Mouse (Mus musculus): Measurements from ENCODE around the gene Ttc16.

The Ttc16 gene

GRCm38 (mm10) chr2:32712934-32713817 is 62.3 kb downstream of the Ttc16 start, which contains the start of gene Cdk9:
Gene Cdk9 (minus strand): TSS chr2:32713076.
- DNase-seq, result peak; percentile 97 to 98

GRCm38 (mm10) chr2:32712586-32712933 is 62.9 kb downstream of the Ttc16 start:
- peak; percentile 99 for DNase-seq

GRCm38 (mm10) chr2:32712108-32712551 is 63.3 kb downstream of the Ttc16 start:
- DNase-seq, result peak; percentile 71 to 72

DNA sequence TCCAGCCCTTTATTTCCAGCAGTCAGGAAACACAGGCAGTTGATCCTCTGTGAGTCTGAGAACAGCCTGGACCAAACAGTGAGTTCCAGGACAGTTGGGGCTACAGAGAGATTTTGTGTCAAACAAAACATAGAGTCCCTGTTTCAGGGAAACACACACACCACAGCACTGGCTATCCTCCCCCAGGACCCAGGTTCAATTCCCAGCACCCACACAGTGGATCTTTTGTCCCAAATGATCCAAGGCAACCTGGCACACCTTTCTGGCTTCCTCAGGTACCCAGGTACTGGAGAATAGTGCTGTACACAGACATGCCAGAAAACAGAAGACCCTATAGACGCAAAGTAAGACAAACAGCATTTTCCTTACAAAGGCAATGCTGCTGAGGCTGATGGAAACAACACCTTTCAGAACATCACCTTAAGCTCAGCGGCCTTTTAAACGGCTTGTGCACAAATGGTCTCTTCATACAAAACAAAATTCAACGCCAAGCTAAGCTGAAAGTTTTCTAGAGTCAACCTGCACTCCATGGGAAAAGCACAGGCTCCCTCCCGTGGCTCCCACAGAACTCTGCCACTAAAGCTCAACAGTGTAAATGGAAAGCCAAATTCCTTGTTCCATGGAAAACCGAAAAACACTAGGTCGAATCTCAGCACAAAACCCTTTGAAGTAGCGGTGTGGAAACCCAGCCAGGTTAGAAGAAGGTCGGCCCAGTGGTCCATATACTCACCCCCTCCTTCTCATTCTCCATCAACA is 64.0 kb downstream of the Ttc16 start:
- no peak for DNase-seq

DNA sequence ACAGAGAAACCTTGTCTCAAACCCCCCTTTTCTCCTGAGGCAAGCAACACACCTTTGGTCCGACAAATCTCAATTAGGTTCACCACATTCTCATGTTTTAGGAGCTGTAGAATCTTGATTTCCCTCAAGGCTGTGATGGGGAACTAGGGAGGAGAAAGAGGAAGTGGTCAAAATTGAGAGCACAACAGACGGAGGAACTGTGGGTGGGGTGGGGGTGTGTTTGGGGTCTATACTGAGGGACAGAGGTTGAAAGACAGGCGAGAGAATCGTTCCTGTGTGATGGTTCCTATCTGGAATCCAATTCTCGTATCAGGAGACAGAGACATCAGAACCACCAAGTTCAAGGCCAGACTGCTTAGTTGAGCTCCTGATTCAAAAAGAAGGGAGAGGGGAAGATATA is 65.0 kb downstream of the Ttc16 start:
- DNase-seq, result peak; percentile 58 to 68

DNA sequence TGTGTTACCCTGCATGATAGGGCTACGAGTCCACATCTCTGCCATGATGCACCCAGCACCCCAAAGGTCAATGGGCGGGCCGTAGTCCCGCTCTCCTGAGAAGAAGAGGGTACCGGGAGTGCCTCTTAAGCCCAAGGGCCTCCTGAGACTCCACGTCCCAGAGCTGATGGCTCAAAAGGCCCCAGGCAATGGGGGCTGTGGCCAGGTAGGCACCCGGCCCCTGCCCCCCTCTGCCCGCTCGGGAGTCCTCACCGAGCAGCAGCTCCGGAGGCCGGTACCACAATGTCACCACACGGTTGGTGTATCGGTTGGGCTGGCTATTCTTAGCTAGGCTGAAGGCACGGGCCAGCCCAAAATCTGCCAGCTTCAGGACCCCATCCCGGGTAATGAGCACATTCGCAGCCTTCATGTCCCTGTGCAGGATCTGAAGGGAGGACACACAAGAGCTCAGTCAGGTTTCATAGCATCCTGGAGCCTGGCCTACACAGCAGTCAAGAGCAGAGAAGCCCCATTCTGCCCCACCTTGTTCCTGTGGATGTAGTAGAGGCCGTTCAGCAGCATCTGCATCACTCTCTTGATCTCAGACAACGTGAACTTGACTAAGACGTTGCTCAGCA is 65.8 kb downstream of the Ttc16 start:
- DNase-seq, result no peak

DNA sequence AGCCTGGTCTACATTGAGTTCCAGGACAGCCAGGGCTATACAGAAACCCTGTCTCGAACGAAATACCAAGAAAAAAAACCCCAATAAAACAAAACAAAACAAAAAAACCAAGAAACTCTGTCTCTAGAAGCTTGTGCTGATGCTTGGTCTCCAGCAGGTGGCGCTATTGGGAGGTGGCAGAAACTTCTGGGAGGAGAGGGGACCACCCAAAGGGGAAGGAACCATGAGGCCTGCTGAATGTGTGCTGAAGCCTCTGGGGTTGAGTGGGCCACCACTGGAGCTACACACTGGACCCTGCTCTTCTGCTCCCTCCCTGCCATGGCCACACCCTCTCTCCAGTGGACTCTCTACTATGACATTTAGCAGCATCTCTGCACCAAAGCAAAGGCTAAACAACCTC is 66.8 kb downstream of the Ttc16 start:
- peak; percentile 84 to 86 for DNase-seq
